Mouse (Mus musculus) left cerebral cortex, adult 9 months (tissue): ENCODE measurements around the gene Tmprss7.

Experiments
- DNase-seq, 2 experiments: peaks; one replicate each; pipeline ENCODE4 v3.0.0; 2022; ENCODE audit warnings: low spot score in 2 of 2

Gene Tmprss7

DNA sequence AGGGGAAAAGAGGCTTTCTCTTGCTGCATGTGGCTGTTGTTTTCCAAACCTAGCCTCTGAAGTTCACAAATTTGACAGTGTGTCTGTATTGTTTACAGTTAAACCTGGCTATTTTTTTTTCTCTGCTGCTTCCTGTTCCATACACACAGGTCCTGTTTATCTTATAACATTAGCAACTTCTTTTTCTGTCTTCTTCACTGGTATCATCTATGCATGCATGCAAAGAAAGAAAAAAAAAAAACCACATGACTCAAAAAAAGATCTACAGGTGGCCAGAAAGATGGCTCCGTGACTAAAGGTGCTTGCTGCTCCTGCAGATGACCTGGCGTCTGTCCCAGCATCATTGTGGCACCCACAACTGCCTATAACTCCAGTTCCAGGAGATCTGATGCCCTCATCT is 68.1 kb downstream of the Tmprss7 start:
- DNase-seq = no peak

DNA sequence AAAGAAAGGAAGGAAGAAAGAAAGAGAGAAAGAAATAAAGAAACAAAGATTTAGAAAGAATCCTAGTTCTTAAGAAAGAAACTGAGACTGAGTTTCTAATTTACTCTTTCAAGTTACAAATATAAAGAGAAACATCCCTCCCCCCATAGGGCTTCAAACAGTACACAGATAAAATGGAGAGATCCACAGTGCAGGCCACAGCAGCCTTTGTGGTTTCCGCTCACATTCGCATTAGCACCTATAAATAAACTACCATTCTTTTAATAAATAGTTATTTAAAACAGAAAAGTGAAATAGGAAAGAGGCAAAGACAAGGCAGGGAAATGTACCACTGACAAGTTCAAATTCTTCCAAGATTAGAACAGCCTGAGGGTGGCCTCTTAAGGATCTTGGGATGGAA is 68.7 kb downstream of the Tmprss7 start:
- DNase-seq = no peak

DNA sequence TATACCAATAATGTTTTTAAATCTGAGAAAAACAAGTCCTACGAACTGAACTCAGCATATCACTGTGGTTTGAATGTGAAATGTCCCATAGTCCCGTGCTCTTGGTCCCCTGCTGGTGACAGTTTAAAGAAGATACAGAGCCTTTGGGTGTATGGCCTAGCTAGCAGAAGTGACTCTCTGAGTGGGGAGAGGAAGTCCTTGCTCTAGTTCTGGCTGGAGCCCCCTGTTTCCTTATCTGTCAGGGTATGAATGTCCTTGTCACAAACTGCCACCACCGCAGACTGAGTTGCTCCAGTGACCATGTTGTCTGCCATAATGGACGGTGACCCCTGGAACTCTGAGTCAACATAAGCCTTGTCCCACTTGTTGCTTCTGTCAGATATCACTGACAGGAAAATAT is 70.2 kb downstream of the Tmprss7 start:
- no peak for DNase-seq

DNA sequence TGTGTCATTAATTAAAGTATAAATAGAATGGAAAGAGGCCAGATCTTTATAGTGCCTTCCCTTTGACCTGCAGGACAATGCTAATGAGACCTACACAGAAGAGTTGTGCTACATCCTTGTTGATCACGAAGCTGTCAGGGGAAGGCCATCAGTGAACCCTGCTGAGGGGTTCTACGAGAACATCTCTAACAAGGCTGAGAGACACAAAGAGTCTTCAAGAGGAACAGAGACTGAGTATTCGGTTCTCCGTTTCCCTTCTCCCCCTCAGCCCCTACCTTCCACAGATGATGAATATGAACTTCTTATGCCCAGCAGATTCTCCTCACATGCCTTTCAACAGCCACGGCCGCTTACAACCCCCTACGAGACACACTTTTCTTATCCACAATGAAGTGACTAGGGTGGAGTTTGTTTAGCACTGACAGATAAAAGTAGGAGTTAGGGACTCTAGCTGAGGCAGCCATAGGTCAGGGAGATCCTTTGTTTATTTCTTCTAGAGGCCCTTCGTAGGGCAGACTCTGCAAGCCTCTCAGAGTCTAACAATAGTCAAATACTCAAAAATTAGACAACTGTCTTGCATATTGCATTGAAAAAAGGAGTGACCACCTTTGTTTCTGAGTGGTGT is 73.6 kb downstream of the Tmprss7 start:
- DNase-seq = no peak

DNA sequence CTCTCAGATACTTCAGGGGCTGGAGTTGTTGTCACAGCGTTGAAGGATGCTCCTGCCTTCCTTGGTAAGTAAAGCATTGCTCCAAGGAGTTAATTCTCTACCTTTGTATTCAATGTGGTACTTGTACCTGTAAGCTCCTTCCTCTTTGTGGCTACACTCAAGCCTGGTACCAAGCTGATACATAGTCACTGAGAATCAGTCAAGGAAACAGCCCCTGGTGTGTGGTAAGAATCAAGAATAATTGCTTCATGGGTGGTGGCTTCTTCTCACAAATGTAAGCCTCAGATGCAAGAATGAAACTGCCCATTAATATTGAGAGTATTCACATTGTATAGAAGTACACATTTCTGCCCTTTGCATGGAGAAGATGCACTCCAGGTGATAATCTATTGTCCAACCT is 77.5 kb downstream of the Tmprss7 start:
- no peak for DNase-seq

DNA sequence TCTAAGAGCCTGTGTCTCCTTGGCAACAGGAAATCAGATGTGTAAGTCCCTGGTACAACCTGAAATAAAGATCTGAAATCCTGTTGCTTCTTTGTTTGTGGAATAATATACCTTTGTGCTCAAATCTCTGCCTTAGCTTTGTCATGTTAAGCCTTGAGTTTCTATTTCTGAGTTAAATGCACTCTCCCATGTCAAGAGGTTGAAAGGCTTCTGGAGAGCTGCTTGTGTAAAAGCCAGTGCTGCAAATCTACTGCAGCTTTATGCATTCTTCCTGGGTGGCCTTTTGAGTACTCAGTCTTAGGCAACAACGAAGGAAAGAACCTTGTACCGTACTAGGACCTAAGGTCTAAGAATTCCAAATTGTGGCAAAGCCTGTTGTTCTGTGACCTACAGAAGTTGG is 80.2 kb downstream of the Tmprss7 start:
- DNase-seq = no peak

DNA sequence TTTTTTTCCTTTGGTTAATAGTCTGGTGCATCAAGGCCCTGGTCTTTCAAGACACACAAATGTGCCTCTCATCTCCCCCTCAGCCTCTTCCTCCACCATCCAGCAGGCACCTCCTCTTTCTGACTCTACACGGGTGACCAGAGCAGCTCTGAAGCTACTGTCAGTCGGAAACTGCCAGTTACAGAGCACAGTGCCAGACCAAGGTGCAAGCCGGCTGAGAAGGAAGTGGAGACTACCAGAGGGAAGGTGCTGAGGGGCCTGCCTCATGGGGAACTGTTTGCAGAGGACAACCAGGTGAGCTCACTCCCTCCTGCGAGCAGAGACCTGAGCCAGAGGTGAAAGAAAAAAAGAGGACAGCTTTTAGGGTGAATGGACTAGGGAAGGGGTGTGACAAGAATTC is 83.2 kb downstream of the Tmprss7 start, which contains the start of gene Gcsam:
Gcsam (plus strand) TSS at position 114 of the 400 bp plus-strand sequence.
- DNase-seq = no peak

DNA sequence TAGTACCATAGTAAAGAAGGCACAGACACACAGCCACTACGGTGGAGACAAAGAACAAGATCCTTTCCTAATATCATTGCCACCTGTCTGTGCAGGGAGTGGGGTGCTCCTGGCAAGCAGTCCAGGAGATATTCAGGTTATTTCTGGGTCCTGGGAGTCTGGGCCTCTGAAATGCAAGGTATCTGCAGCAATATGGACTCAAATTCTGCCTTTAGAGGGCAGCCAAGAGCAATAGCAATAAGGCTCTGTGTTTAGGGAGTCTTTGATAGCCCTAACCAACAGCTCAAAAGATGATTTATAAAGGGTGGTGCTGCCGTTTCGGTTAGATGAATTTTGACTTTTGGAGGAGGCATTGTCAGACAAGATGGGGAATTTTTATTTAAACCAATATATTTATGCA is 84.2 kb downstream of the Tmprss7 start:
- DNase-seq = peak in 1 of 2 experiments; percentile 16

DNA sequence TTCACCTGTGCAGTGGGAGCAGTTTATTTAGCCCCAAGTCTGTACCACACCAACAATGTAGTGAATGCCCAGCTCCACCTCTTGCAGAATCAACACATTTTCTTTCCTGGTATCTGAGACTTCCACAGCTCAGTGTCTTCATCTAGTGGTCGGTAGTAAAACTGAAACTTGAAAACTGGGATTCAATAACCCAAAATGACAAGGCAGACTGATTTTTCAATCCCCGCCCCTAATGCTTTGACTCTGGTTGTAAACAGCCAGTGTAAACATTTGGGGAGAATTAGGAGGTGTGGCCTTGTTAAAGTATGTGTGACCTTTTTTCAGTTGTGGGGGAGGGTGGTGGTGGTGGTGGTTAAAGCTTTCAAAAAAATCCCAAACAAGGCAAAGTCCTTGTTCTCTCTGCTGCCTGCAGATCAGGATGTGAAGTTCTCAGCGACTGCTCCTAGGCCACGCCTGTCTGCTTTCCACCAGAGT is 84.9 kb downstream of the Tmprss7 start:
- peak in 1 of 2 experiments; percentile 34 for DNase-seq
